Comparison of ENCODE assay signal across 22 mouse cellular contexts in the genomic region with DNA sequence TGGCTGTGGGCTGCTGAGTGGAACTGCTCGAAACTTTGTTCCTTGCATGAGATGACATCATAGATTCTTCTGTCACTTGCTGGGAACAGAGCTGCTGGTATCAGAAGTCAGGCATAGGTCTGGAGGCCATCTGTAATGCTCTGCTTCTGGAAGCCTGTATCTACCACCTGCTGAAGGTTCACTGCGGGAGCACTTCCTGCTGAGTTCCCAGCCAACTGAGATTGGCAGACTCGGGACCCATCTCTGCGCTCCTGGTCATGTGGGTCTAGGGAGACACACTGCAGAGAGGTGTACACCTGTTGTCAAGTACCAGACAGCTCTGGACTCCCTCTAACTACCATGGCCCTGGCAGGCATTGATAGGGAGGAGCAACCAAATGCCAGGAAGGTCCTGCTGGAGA. TPM values are rescaled to one million over a fixed set of nuclear protein-coding genes. Genes with fewer than 3 reads are reported as not detected.
DNase-seq lines count a peak whose midpoint lies in the region; ATAC-seq and TF ChIP-seq lines count a peak whose summit lies in the region.
"Had no signal": no experiment of that assay in that cellular context is flagged by ENCODE, and none has a peak within 500 bp of the region (broad histone marks: within the 10 kb centered on the region; RNA-seq: fewer than 3 reads in every experiment).

No protein-coding gene starts in this region.

- no peak overlapping the region for H3K9ac ChIP-seq in kidney, postnatal 0 days (ENCODE audit: low read depth, low read length)
- no peak overlapping the region for H3K9ac ChIP-seq in lung, postnatal 0 days (replicated peaks; ENCODE audit: low read depth)
- no peak overlapping the region for H3K9ac ChIP-seq in forebrain, embryonic 14.5 days (ENCODE audit: low read length)
- H3K9ac ChIP-seq: embryonic facial prominence, embryonic 15.5 days; forebrain, embryonic 15.5 days; heart, embryonic 12.5 days; hindbrain, embryonic 15.5 days had no signal

- no peak for TF ChIP-seq CTCF in kidney, postnatal 0 days (IDR thresholded peaks at IDR 0.05; ENCODE audit: low read depth)
- TF ChIP-seq CTCF in lung, postnatal 0 days (IDR thresholded peaks at IDR 0.05): no peak

- 0 out of 2 replicates have a peak, but pooled peaks have one; percentile 36 for ATAC-seq in kidney, postnatal 0 days (replicated peaks; ENCODE audit: low FRiP score, low read depth)
- no peak for ATAC-seq in lung, postnatal 0 days
- ATAC-seq in forebrain, embryonic 14.5 days: no peak
- ATAC-seq: CD4-positive, CD25-positive, alpha-beta regulatory T cell, adult 4 months; forebrain, embryonic 15.5 days; intestine, embryonic 16.5 days had no signal

- H3K27me3 ChIP-seq in kidney, postnatal 0 days (ENCODE audit: insufficient read depth, low read length): no peaks in the 10 kb centered on the region
- no peaks in the 10 kb centered on the region for H3K27me3 ChIP-seq in lung, postnatal 0 days (replicated peaks; ENCODE audit: insufficient read depth, low read length)
- no peaks in the 10 kb centered on the region for H3K27me3 ChIP-seq in forebrain, embryonic 14.5 days (replicated peaks; ENCODE audit: control insufficient read depth, insufficient read depth, low read length)
- H3K27me3 ChIP-seq: embryonic facial prominence, embryonic 15.5 days; forebrain, embryonic 15.5 days; heart, embryonic 12.5 days; hindbrain, embryonic 15.5 days had no signal

- 80% methylated on average over 4 of the region's 4 CpGs for WGBS in kidney, postnatal 0 days
- 65% methylated on average over 4 of the region's 4 CpGs for WGBS in lung, postnatal 0 days
- 83% methylated on average over 4 of the region's 4 CpGs for WGBS in forebrain, embryonic 14.5 days

- no peaks in the 10 kb centered on the region for H3K9me3 ChIP-seq in kidney, postnatal 0 days (replicated peaks; ENCODE audit: low read length)
- H3K9me3 ChIP-seq in lung, postnatal 0 days (ENCODE audit: low read length): no peaks in the 10 kb centered on the region
- no peaks in the 10 kb centered on the region for H3K9me3 ChIP-seq in forebrain, embryonic 14.5 days (replicated peaks; ENCODE audit: control insufficient read depth, low read length)
- H3K9me3 ChIP-seq: embryonic facial prominence, embryonic 15.5 days; forebrain, embryonic 10.5 days; forebrain, embryonic 15.5 days; G1E; heart, embryonic 12.5 days; hindbrain, embryonic 15.5 days had no signal

- H3K27ac ChIP-seq in kidney, postnatal 0 days: no peak overlapping the region
- H3K27ac ChIP-seq in lung, postnatal 0 days (ENCODE audit: low read length): no peak overlapping the region
- H3K27ac ChIP-seq in forebrain, embryonic 14.5 days (ENCODE audit: low read depth, low read length): no peak overlapping the region
- H3K27ac ChIP-seq: embryonic facial prominence, embryonic 15.5 days; forebrain, embryonic 10.5 days; forebrain, embryonic 15.5 days; hindbrain, embryonic 15.5 days had no signal

- no peak overlapping the region for H3K4me3 ChIP-seq in kidney, postnatal 0 days (replicated peaks; ENCODE audit: low read depth, low read length)
- no peak overlapping the region for H3K4me3 ChIP-seq in lung, postnatal 0 days (ENCODE audit: low read depth, low read length)
- no peak overlapping the region for H3K4me3 ChIP-seq in forebrain, embryonic 14.5 days (ENCODE audit: low read depth, low read length)
- H3K4me3 ChIP-seq: embryonic facial prominence, embryonic 15.5 days; erythroblast, embryonic 14.5 days; forebrain, embryonic 10.5 days; forebrain, embryonic 15.5 days; heart, embryonic 12.5 days; hindbrain, embryonic 15.5 days had no signal

- no peak for TF ChIP-seq EP300 in lung, postnatal 0 days (IDR thresholded peaks at IDR 0.05)

- H3K36me3 ChIP-seq in kidney, postnatal 0 days (ENCODE audit: insufficient read depth, low read length): no peaks in the 10 kb centered on the region
- H3K36me3 ChIP-seq in lung, postnatal 0 days (ENCODE audit: insufficient read depth, low read length): no peaks in the 10 kb centered on the region
- H3K36me3 ChIP-seq in forebrain, embryonic 14.5 days (ENCODE audit: control insufficient read depth, insufficient read depth, low read length): no peaks in the 10 kb centered on the region; the same call in 1 of the 2 replicates
- H3K36me3 ChIP-seq: forebrain, embryonic 10.5 days; forebrain, embryonic 15.5 days; G1E; hindbrain, embryonic 15.5 days had no signal

- DNase-seq in cerebellum, adult 11 months: peak; percentile 16
- DNase-seq in cerebellum, postnatal 4 days (ENCODE audit: low spot score in 2 of 2): no peak
- no peak for DNase-seq in kidney, postnatal 0 days (ENCODE audit: low spot score)
- DNase-seq in kidney, postnatal 10 days: no peak
- peak; percentile 20 to 21 for DNase-seq in cerebellum, postnatal 14 days
- DNase-seq in lung, postnatal 0 days (ENCODE audit: low spot score): no peak
- no peak for DNase-seq in forebrain, embryonic 14.5 days (ENCODE audit: low spot score)
- DNase-seq: adrenal gland, adult 8-10 months; adrenal gland, postnatal 36 days; B cell, adult 2 months; embryo, embryonic 11 days; heart, postnatal 36 days had no signal

- no peaks in the 10 kb centered on the region for H3K4me1 ChIP-seq in kidney, postnatal 0 days (replicated peaks; ENCODE audit: insufficient read depth, low read length)
- H3K4me1 ChIP-seq in lung, postnatal 0 days (ENCODE audit: insufficient read depth, low read depth, low read length): no peaks in the 10 kb centered on the region
- no peaks in the 10 kb centered on the region for H3K4me1 ChIP-seq in forebrain, embryonic 14.5 days (ENCODE audit: control insufficient read depth, insufficient read depth, low read length)
- H3K4me1 ChIP-seq: forebrain, embryonic 15.5 days had no signal

- no peak overlapping the region for H3K4me2 ChIP-seq in kidney, postnatal 0 days (ENCODE audit: low read length)
- no peak overlapping the region for H3K4me2 ChIP-seq in lung, postnatal 0 days (replicated peaks; ENCODE audit: low read depth, low read length)
- no peak overlapping the region for H3K4me2 ChIP-seq in forebrain, embryonic 14.5 days (ENCODE audit: low read length)
- H3K4me2 ChIP-seq: embryonic facial prominence, embryonic 15.5 days; forebrain, embryonic 15.5 days; heart, embryonic 12.5 days; hindbrain, embryonic 15.5 days had no signal

RNA-seq across cellular contexts. Expression of a gene that starts 20.6 kb away (rescaled TPM):
- polyA plus RNA-seq in kidney, postnatal 0 days (2015; fragmentation: Nextera tagmentation; extraction: Ambion mirVana): 3.6 and 3.7 TPM in 2 replicates
- polyA plus RNA-seq in lung, postnatal 0 days (2015; fragmentation: Nextera tagmentation; extraction: Ambion mirVana): 0.29 and 0.30 TPM in 2 replicates
- polyA plus RNA-seq in forebrain, embryonic 14.5 days (2014; fragmentation: Nextera tagmentation; extraction: Ambion mirVana): 0.09 and 0.11 TPM in 2 replicates
- polyA plus RNA-seq: CD4-positive, CD25-positive, alpha-beta regulatory T cell, adult 4 months; embryonic facial prominence, embryonic 11.5 days; erythroblast, embryonic 14.5 days had no signal

RNA-seq across cellular contexts. Expression of a gene that starts 54.9 kb away (rescaled TPM):
- 59.5 and 64.3 TPM in 2 replicates for polyA plus RNA-seq in kidney, postnatal 0 days (2015; fragmentation: Nextera tagmentation; extraction: Ambion mirVana)
- polyA plus RNA-seq in lung, postnatal 0 days (2015; fragmentation: Nextera tagmentation; extraction: Ambion mirVana): 39.7 and 40.6 TPM in 2 replicates
- 73.4 and 79.5 TPM in 2 replicates for polyA plus RNA-seq in forebrain, embryonic 14.5 days (2014; fragmentation: Nextera tagmentation; extraction: Ambion mirVana)

Comparison
In these comparisons a context has a peak if more than half of its experiments do, and no peak if none do; other contexts are left out.
1. DNase-seq: peak in cerebellum, adult 11 months (single experiment) and cerebellum, postnatal 14 days (2 of 2); none in cerebellum, postnatal 4 days (0 of 2), kidney, postnatal 0 days (single experiment), kidney, postnatal 10 days (single experiment), lung, postnatal 0 days (single experiment) and forebrain, embryonic 14.5 days (single experiment).